Mouse (Mus musculus) retina, adult 2 months (tissue): ENCODE data around the gene Itpkb.

Experiments
- DNase-seq: peaks from one replicate; pipeline ENCODE4 v3.0.0-alpha.2; 2012; ENCODE audit warnings: low read depth, low spot score

The Itpkb gene

DNA sequence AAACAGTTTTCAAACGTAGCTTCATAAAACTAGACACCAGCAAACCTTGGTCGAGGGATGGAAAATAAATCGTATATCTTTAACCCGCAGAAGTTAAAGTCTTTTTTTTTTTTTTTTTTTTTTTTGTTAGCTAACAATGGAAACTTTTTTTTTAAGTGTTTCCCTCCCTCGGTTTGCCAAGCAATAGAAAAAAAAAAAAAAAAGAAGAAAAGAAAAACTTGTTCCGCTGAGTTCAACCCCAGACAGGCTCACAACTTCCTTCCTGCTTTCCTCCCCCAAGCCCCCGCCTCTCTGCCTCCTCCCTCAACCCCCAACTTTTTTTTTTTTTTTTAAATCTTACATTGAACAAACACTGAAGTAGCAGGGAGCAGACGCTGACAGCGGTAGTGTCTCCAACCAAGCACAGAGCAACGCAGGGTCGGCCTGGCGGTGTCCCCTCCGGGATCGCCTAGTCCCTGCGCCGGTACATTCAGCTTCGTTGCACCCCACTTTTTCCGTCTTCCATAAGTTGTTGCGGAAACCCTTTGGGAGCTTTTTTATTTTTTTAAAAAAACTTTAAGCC, at the start of gene Itpkb:
TSS of gene Itpkb (plus strand) at position 341 of the 562 bp plus-strand sequence.
- DNase-seq, result no peak

DNA sequence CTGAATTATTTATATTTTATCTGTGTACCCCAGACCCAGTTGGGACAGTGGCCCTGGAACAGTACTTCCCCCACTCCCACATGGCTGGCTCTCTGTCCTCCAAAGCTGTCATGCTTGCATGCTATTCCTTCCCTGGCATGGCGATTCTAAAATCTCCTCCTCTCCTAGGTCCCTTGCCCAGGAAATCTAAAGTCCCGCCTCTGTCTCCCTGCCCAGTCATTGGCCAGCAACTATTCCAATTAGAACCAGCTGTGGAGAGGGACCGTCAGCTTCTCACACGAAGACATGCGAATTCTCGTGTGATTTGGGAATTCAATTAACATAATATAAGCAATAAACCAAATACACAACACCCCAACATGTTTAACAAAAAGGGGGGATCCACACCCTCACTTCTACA, 47.7 kb upstream of the Itpkb start:
- no peak for DNase-seq

- no peak for DNase-seq
Observed at GRCm38 (mm10) chr1:180283813-180284768, 46.2 kb upstream of the Itpkb start.

- DNase-seq, result no peak
Observed at GRCm38 (mm10) chr1:180286081-180286831, 44.0 kb upstream of the Itpkb start.

- no peak for DNase-seq
Observed at GRCm38 (mm10) chr1:180288227-180288626, 42.1 kb upstream of the Itpkb start.

GRCm38 (mm10) chr1:180288872-180289468, 41.3 kb upstream of the Itpkb start:
- DNase-seq, result no peak

DNA sequence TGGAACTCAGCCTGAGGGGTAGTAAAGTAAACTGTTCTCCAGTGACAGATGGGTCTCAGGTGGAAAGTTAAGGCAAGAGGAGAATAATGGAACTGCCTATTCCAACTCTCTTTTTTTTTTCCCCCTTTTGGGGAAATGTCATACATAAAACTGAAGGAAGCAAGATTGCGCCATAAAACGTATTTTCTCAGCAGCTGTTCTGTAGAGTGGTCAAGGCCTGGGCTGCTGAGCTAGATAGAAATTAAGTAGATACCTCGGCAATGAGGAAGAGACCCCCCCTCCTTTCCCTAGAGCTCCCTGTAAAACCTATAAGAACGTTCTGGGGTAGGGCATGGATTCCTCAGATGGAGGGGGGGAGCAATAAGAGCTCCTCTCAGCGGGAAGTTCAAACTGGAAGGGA, 40.5 kb upstream of the Itpkb start:
- DNase-seq, result no peak

GRCm38 (mm10) chr1:180290358-180290757, 39.9 kb upstream of the Itpkb start:
- DNase-seq, result no peak

DNA sequence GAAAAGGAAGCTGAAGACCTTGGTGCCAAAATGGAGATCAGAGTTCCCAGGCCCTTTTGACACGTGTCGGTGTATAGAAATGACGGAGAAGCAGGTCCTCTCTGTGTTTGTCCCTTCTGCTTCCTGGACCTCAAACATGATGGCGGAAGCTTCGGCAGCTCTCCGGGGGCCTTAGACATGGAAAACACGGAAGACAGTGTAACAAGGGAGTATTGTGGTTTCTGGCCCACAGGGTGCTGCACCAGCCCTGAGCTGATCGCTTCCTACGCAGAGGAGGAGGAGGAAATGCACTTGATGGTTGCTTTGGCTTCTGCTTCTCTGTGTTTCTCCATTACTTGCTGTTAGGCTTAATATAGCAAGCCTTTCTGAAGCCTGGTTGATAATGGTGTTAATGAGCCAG, 34.2 kb upstream of the Itpkb start:
- DNase-seq, result no peak

DNA sequence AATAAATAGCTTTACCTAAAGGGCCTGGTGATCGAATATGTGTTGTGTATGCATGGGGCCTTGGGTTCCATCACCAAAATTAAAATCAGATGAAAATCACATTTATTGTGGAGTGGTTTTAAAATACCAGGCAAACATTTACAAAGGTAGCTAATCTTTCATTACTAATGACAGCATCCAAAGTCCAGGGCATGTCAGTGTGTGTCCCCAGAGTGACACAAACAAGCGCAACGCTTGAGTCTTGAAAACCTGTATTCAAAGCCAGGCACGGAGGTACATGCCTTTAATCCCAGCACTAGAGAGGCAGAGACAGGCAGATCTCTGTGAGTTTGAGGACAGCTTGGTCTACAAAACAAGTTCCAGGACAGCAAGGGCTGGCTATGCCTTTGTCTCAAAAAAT, 30.6 kb upstream of the Itpkb start:
- DNase-seq, result no peak

DNA sequence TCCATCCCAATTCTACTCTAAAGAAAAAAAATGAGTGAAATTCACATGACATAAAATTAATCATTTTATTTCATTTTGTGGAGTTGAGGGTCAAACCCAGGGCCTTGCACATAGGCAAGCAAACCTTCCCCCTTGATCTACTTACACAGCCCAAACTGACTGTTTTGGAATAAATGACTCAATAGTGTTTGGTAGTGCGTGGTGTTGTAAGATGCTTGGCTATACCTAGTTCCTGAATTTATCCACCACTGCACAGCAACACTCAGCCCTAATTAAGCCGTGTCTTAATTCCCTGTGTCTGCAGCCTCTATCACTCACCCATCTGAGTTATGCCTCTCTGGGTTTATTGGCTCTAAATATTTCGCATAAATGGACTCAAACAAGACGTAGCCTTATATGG, 30.0 kb upstream of the Itpkb start:
- no peak for DNase-seq

- DNase-seq, result no peak
Observed at GRCm38 (mm10) chr1:180300997-180301396, 29.3 kb upstream of the Itpkb start.

- no peak for DNase-seq
Observed at GRCm38 (mm10) chr1:180302253-180303120, 27.8 kb upstream of the Itpkb start.

DNA sequence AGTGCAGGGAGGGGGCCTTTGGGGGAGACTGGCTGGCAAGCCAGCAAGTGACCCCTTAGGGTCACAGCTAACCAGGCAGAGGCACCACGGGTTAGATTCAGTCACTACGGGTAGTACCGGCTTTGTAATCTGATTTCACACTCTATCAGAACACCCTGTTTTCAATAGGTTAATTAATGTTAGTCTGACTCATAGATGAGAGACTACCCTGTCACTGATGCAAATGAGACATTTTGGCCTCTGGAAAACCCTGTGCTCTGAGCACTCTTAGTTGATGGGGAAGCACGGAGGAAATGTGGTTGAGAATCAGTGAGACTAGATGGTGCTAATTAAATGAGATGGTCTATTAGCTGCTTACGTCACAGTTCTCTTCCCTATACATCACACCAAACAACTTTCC, 26.7 kb upstream of the Itpkb start:
- no peak for DNase-seq

GRCm38 (mm10) chr1:180306889-180307288, 23.4 kb upstream of the Itpkb start:
- no peak for DNase-seq

DNA sequence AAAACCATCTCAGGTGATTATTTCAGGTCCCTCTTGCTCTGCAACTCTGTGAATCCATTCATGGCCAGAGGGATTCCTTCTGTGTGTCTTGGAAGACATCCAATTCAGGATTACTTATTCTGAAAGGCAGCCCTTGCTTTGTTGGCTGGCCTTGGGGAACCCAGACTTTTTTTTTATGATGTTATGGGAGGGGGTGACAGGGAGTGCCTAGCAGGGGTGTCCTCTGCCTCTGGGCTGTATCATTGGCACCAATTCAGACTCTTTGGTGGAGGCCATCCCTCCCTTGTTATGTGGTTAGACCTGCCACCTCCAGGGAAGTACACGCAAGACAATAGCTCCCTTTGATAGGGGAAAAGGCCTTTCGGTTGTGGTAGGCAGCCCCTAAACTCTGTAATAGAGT, 22.6 kb upstream of the Itpkb start:
- DNase-seq, result no peak

- DNase-seq, result no peak
Observed at GRCm38 (mm10) chr1:180308897-180309296, 21.4 kb upstream of the Itpkb start.

GRCm38 (mm10) chr1:180312286-180312685, 18.0 kb upstream of the Itpkb start:
- no peak for DNase-seq

DNA sequence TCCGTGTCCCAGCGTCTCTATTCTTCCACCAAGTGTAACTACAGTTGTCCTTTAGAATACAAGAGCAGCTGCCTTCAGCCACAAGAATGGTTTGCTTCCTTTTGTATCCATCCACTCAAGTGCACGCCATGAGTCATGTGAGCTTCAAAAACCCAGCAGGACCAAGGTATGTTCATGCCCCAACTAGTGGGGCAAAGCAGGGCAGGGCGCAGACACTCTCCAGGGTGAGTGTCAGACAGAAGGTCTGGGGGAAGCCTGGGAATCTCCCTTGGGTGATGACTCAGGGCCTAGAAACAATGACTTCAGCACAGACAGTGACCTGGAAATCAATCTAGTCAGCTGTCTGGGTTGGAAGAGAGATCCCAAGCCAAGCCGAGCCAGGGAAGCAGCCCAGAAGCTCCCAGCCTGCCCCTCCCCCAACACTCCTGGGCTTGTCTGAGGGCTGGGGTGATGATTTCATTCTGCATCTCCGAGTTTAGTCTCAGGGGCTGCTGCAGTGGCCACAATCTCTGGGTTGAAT, 17.4 kb upstream of the Itpkb start:
- DNase-seq, result no peak

DNA sequence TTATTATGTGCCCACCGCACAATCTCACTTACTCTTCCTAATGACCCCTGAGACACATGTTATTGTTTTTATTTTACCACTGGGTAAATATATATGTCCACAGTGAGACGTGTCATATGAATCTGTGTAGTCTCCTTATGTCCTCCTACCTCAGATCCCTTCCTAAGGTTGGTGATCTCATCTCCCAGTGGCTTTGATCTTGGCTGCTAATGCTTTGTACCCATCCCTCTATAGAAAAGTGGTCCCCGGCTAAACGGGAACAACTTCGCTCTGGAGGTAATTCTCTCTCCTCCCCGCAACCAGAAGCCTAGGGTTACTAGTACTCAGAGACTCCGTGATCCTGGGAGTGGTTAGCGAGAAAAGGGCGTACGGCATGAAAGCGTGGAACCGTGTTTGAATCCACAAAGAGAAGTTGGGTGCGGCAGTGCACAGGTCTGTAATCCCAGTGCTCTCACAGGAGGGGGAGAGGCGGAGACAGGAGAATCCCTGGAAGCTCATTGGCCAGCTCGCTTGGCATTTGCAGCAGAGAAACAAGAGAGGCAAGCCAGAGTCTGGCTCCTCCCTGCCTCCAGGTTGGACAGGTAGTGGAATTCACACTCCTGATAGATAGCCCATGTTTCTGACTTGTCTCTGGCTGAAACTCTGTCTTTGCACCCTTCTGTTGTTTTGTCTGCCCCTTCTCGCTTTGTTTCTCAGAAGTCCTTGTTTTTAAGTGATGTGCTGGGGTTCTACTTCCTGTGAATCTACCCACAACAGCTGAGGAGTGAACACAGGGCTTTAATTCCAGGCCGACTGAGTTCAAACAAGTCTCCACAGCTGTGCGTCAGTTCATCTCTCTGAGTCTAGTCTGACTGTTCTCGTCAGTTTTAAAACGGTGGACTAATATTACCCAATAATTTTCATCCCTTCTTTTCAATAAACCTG, 16.5 kb upstream of the Itpkb start:
- DNase-seq, result no peak
